Mouse (Mus musculus) embryonic facial prominence, embryonic 15.5 days (tissue): Measurements from ENCODE around the gene Lyg2. TPM values are rescaled to one million over a fixed set of nuclear protein-coding genes. Genes with fewer than 3 reads are reported as not detected.
A peak's percentile ranks its signal among the peaks of the same experiment; 100 is the strongest.

Experiments used
- ATAC-seq: fragments of 200-750 bp; cut with Nextera tagmentation; 2 replicates; pipeline ENCODE4 v1.8.0; 2017; ENCODE audit warnings: low read depth, moderate TSS enrichment; ENCODE audit not compliant: insufficient number of reproducible peaks, low FRiP score, low TSS enrichment
- H3K27ac ChIP-seq: fragments of 300-500 bp; sonication (generic); replicated peaks from 2 replicates; pipeline ENCODE4 v1.5.1; 2015; ENCODE audit warnings: mild to moderate bottlenecking, inconsistent platforms
- H3K27me3 ChIP-seq: fragments of 300-500 bp; sonication (generic); 2 replicates; pipeline ENCODE4 v1.6.1; 2015; ENCODE audit warnings: inconsistent platforms
- H3K36me3 ChIP-seq: fragments of 300-500 bp; sonication (generic); 2 replicates; pipeline ENCODE4 v1.6.1; 2015; ENCODE audit warnings: mild to moderate bottlenecking, inconsistent platforms
- H3K4me1 ChIP-seq: fragments of 300-500 bp; sonication (generic); 2 replicates; pipeline ENCODE4 v1.6.1; 2015; ENCODE audit warnings: inconsistent platforms
- H3K4me2 ChIP-seq: fragments of 300-500 bp; sonication (generic); replicated peaks from 2 replicates; pipeline ENCODE4 v1.6.1; 2015; ENCODE audit warnings: mild to moderate bottlenecking, inconsistent platforms
- H3K4me3 ChIP-seq: fragments of 300-500 bp; sonication (generic); replicated peaks from 2 replicates; pipeline ENCODE4 v1.5.1; 2015; ENCODE audit warnings: mild to moderate bottlenecking, inconsistent platforms
- H3K9ac ChIP-seq: fragments of 300-500 bp; sonication (generic); 2 replicates; pipeline ENCODE4 v1.6.1; 2015; ENCODE audit warnings: inconsistent platforms
- H3K9me3 ChIP-seq: fragments of 300-500 bp; sonication (generic); replicated peaks from 2 replicates; pipeline ENCODE4 v1.6.1; 2016; ENCODE audit warnings: inconsistent platforms
- WGBS: fragments of 180-500 bp; shearing (Covaris S2); methylation state at CpG from one replicate; pipeline ENCODE4 v1.1.7; 2015; 5-methylcytosine and 5-hydroxymethylcytosine counted together
- polyA plus RNA-seq: library from polyadenylated mRNA; unstranded; fragments of >200 nt; fragmentation: Nextera tagmentation; extraction: Ambion mirVana; gene quantifications from 2 replicates; pipeline ENCODE4 v1.2.1, GENCODE M21; 2015

Lyg2 gene
- polyA plus RNA-seq, 1 experiment from 2014 or later: 1.7 TPM

DNA sequence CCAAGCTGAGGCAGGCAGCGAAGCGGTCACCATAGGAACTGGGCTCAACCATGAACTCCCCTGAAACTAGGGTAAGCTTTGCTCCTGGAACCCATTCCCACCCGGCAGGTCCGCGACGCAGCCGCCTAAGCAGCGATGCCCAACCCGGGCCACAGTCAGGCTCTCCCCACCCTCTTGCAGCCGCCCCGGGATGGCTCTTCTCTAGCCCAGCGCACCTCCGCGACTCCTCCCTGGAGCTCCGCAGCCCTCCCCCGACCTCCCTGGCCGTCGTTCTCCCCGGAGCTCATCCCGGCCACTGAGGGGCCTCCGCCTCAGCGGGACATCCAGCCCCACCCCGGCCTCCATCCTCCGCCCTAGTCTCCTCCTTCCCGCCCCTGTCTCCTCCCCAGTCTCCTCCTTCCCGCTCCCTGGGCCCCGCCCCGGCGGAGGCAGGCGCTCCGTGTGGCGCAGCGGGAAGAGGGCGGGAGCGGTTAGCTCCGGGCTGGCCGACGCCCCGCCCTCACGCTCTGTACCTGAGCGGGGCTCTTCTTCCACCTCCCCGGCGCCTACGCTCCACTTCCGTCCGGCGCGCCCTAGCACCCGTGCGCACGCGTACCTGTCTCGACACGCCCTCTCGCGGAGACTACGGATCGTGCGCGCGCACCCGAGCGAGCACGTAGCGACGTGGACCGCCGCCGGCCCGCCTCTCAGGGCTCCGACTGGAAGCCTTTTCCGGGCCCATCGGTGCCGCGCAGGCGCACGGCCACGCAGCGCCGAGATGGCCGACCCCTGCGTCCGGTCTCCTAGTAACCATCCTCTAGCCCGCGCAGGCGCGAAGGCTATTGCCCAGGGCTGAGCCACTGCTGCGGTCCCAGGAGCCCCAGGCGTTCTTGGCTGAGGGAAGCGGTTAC lies 51.5 kb downstream of the Lyg2 start:
- peak overlapping the region; percentile 64 for H3K4me3 ChIP-seq
- H3K27me3 ChIP-seq: no peaks in the 10 kb centered on the region
- peak overlapping the region; percentile 77 for H3K4me2 ChIP-seq
- under 1% methylated on average over 85 of the region's 90 CpGs for WGBS
- H3K36me3 ChIP-seq: no peaks in the 10 kb centered on the region
- peak; percentile 98 for ATAC-seq
- H3K9ac ChIP-seq: peak overlapping the region; percentile 53
- H3K27ac ChIP-seq: peak overlapping the region; percentile 91
- peaks cover 7% of the 10 kb centered on the region for H3K4me1 ChIP-seq
- H3K9me3 ChIP-seq: no peaks in the 10 kb centered on the region

Other genes starting within 250 kb of the Lyg2 start
- 7.9 and 11.5 TPM in 2 replicates for gene 2010300C02Rik, start 196.4 kb downstream of the Lyg2 start, polyA plus RNA-seq
- gene Tsga10, start 50.1 kb downstream of the Lyg2 start, polyA plus RNA-seq: 8.3 and 8.9 TPM in 2 replicates
- 6.6 and 9.3 TPM in 2 replicates for gene Lipt1, start 44.8 kb downstream of the Lyg2 start, polyA plus RNA-seq
- gene Mitd1, start 26.1 kb downstream of the Lyg2 start, polyA plus RNA-seq: 23.5 and 23.8 TPM in 2 replicates
- gene Mrpl30, start 26.0 kb downstream of the Lyg2 start, polyA plus RNA-seq: 237 and 239 TPM in 2 replicates
- 0.43 TPM in 1 of 2 replicates, not detected in the other for gene Lyg1, start 41.3 kb upstream of the Lyg2 start, polyA plus RNA-seq
- gene Txndc9, start 81.4 kb upstream of the Lyg2 start, polyA plus RNA-seq: 127 and 148 TPM in 2 replicates
- 25.9 and 29.5 TPM in 2 replicates for gene Eif5b, start 81.5 kb upstream of the Lyg2 start, polyA plus RNA-seq
- gene Rev1, start 213.3 kb upstream of the Lyg2 start, polyA plus RNA-seq: 27.6 and 27.9 TPM in 2 replicates